Mouse (Mus musculus) limb, embryonic 13.5 days (tissue): Measurements from ENCODE around the gene Fcgr2b. TPM values are rescaled to one million over a fixed set of nuclear protein-coding genes. Genes with fewer than 3 reads are reported as not detected.

ENCODE experiments used
- ATAC-seq: fragments of 200-750 bp; cut with Nextera tagmentation; 2 replicates; pipeline ENCODE4 v1.8.0; 2017; ENCODE audit warnings: low read depth, moderate number of reproducible peaks, moderate TSS enrichment; ENCODE audit not compliant: low FRiP score
- H3K27ac ChIP-seq: fragments of 300-500 bp; sonication (generic); 2 replicates; pipeline ENCODE4 v1.5.1; 2015; ENCODE audit warnings: inconsistent platforms, mild to moderate bottlenecking, moderate library complexity
- H3K27me3 ChIP-seq: fragments of 300-500 bp; sonication (generic); 2 replicates; pipeline ENCODE4 v1.6.1; 2015; ENCODE audit warnings: mild to moderate bottlenecking, inconsistent platforms
- H3K36me3 ChIP-seq: fragments of 300-500 bp; sonication (generic); 2 replicates; pipeline ENCODE4 v1.6.1; 2015; ENCODE audit warnings: inconsistent platforms, mild to moderate bottlenecking, moderate library complexity
- H3K4me1 ChIP-seq: fragments of 300-500 bp; sonication (generic); 2 replicates; pipeline ENCODE4 v1.6.1; 2015; ENCODE audit warnings: inconsistent platforms
- H3K4me2 ChIP-seq: fragments of 300-500 bp; sonication (generic); replicated peaks from 2 replicates; pipeline ENCODE4 v1.6.1; 2015; ENCODE audit warnings: inconsistent platforms, mild to moderate bottlenecking, moderate library complexity
- H3K4me3 ChIP-seq: fragments of 300-500 bp; sonication (generic); 2 replicates; pipeline ENCODE4 v1.5.1; 2015; ENCODE audit warnings: moderate library complexity, mild to moderate bottlenecking, inconsistent platforms
- H3K9ac ChIP-seq: fragments of 300-500 bp; sonication (generic); 2 replicates; pipeline ENCODE4 v1.6.1; 2015; ENCODE audit warnings: mild to moderate bottlenecking, inconsistent platforms
- H3K9me3 ChIP-seq: fragments of 300-500 bp; sonication (generic); 2 replicates; pipeline ENCODE4 v1.6.1; 2016; ENCODE audit warnings: inconsistent platforms
- WGBS: fragments of 180-500 bp; shearing (Covaris S2); methylation state at CpG from one replicate; pipeline ENCODE4 v1.1.7; 2015; 5-methylcytosine and 5-hydroxymethylcytosine counted together
- polyA plus RNA-seq: library from polyadenylated mRNA; unstranded; fragments of >200 nt; fragmentation: Nextera tagmentation; extraction: Ambion mirVana; gene quantifications from 2 replicates; pipeline ENCODE4 v1.2.1, GENCODE M21; 2015

Gene Fcgr2b
- polyA plus RNA-seq, 1 experiment from 2014 or later = 0.84 TPM

DNA sequence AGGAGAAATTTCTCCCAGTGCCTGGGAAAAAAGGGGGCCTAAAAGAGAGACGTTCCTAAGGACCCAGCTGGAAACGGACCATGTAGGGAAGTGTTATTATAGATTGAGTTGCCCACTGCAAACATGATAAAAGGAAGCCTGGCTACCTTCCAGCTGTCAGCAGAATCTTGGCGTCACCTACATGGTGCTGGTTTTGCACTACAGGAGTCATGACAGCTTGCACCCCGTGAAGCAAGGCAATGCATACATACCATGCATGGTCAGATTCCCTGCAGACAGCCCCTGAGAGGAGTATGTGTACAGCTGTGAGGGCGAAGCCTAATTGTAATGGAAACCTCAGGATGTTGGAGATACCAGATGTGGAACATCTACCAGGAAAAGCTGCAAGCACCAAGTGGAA is 60.7 kb downstream of the Fcgr2b start:
- ATAC-seq = no peak
- 70% methylated on average over 5 of the region's 5 CpGs for WGBS
- Histone ChIP-seq H3K27me3 (peaks cover 11% of the 10 kb centered on the region; the same call in 1 of the 2 replicates), H3K9ac (0 out of 2 replicates have a peak overlapping the region, but pooled peaks have one; percentile 8), H3K9me3 (no peaks in the 10 kb centered on the region; the same call in 1 of the 2 replicates), H3K4me2 (no peak overlapping the region), H3K4me3 (no peak overlapping the region), H3K27ac (no peak overlapping the region), H3K4me1 (no peaks in the 10 kb centered on the region), H3K36me3 (no peaks in the 10 kb centered on the region)

DNA sequence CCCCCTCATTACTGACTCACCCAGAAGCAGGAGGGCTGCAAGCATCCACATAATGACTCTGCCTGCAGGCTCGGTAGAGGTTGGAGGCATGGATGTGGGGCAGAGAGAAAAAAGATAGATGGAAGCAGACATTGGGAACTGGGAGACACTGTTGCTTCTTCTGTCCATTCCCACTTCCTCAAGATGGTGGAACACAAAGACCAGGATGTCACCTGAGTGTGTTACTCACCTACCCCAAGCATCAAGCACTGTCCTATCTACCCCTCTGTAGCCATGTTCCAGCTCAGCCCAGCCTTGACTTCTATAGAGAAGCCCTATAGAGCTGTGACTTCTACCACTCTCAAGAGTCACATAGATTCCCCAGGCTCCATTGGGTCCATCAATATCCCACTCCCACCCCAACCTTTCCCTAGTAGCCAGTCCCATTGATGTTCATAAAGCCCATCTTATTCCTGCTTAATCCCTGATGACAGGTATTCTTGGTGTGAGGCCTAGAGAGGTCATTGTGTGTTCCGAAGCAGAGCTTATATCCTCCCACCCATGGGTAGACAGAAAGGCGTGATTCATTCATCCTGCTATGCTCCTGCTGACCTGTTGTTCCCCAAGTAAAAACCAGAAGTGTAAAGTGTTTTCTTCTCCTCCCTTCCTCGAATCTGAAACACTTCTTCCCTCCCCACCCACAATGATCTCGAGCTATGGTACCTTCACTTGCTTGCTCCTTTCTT is 63.3 kb downstream of the Fcgr2b start, which contains the start of gene Fcrlb:
Fcrlb (minus strand) TSS at position 51 of the 725 bp plus-strand sequence.
- ATAC-seq = no peak

DNA sequence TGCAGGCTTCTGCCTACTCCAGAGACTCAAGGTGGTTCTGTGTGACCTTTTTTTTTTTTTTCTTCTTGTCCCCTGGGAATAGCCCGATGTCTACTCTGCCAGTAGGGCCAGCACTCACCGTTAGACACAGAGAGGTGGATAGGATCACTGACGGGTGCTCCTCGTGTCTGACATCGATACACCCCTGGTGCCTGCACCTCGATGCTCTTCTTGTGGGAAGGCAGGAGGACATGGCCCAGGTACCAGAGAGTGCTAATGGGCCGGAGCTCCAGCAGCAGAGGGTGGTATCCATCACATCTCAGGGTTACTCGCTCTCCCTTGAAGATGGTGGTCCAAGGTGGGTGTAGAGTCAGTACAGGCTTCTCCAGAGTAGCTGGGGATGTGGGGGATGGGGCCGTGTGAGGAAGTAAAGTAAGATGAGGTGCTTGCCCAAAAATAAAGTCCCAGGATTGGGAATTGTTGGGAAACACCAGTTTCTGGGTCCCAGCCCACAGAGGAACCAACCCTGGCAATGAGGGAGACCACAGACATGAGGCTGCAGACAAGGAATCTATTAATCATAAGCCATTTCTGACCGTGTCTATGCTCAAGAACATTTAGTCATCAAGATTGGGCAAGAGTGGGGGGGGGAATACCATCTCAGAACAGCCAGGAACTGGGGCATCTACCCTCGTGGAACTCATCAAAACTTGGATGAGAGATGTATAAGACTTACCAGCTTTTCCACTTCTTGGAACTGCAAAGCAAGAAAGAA is 64.3 kb downstream of the Fcgr2b start:
- ATAC-seq = no peak
- H3K27me3 ChIP-seq = peaks cover 46% of the 10 kb centered on the region
- H3K4me2 ChIP-seq = no peak overlapping the region
- WGBS = 85% methylated on average over 11 of the region's 11 CpGs
- no peak overlapping the region for H3K9ac ChIP-seq
- no peak overlapping the region for H3K27ac ChIP-seq
- H3K36me3 ChIP-seq = no peaks in the 10 kb centered on the region
- peaks cover 14% of the 10 kb centered on the region for H3K4me1 ChIP-seq
- no peak overlapping the region for H3K4me3 ChIP-seq
- no peaks in the 10 kb centered on the region for H3K9me3 ChIP-seq

More for the DNA sequence above, 63.3 kb downstream of the Fcgr2b start, which contains the start of gene Fcrlb:
- H3K27me3 ChIP-seq = peaks cover 37% of the 10 kb centered on the region
- peaks cover 7% of the 10 kb centered on the region for H3K4me1 ChIP-seq
- no peaks in the 10 kb centered on the region for H3K36me3 ChIP-seq
- 76% methylated on average over 5 of the region's 5 CpGs for WGBS
- H3K9me3 ChIP-seq = no peaks in the 10 kb centered on the region
- no peak within 1 kb of the TSS for H3K4me2 ChIP-seq
- H3K4me3 ChIP-seq = no peak within 1 kb of the TSS
- H3K27ac ChIP-seq = no peak within 1 kb of the TSS
- H3K9ac ChIP-seq = no peak within 1 kb of the TSS

Other genes with a start within 250 kb of the Fcgr2b start
- gene Atf6, start 108.8 kb downstream of the Fcgr2b start, polyA plus RNA-seq = 7.8 and 8.2 TPM in 2 replicates
- gene Gm26620, start 91.5 kb downstream of the Fcgr2b start, polyA plus RNA-seq = 1.1 and 1.8 TPM in 2 replicates
- 50.5 and 56.6 TPM in 2 replicates for gene Dusp12, start 91.0 kb downstream of the Fcgr2b start, polyA plus RNA-seq
- 0.11 TPM in 1 of 2 replicates, not detected in the other for gene Fcrlb, start 63.6 kb downstream of the Fcgr2b start, polyA plus RNA-seq
- not detected in 2 replicates for gene Fcrla, start 49.0 kb downstream of the Fcgr2b start, polyA plus RNA-seq
- gene Fcgr4, start 42.4 kb upstream of the Fcgr2b start, polyA plus RNA-seq = 0.34 and 0.64 TPM in 2 replicates
- 8.7 and 9.2 TPM in 2 replicates for gene Fcgr3, start 88.4 kb upstream of the Fcgr2b start, polyA plus RNA-seq
- gene Cfap126, start 137.4 kb upstream of the Fcgr2b start, polyA plus RNA-seq = 0.86 and 1.5 TPM in 2 replicates
- gene Sdhc, start 174.1 kb upstream of the Fcgr2b start, polyA plus RNA-seq = 224 and 236 TPM in 2 replicates
- 5.0 and 6.8 TPM in 2 replicates for gene Mpz, start 174.2 kb upstream of the Fcgr2b start, polyA plus RNA-seq
- gene Pcp4l1, start 219.7 kb upstream of the Fcgr2b start, polyA plus RNA-seq = 2.8 and 3.3 TPM in 2 replicates
- 0.19 and 0.25 TPM in 2 replicates for gene Nr1i3, start 237.4 kb upstream of the Fcgr2b start, polyA plus RNA-seq
- 32.3 and 34.4 TPM in 2 replicates for gene Tomm40l, start 246.0 kb upstream of the Fcgr2b start, polyA plus RNA-seq
- gene Apoa2, start 248.5 kb upstream of the Fcgr2b start, polyA plus RNA-seq = 2.0 and 15.7 TPM in 2 replicates